Mouse (Mus musculus) cerebellum, adult 9-11 months (tissue): ENCODE results near the gene Tkt.

Experiments used
- DNase-seq: peaks from one replicate; pipeline ENCODE4 v3.0.0; 2022

Gene Tkt

GRCm38 (mm10) chr14:30586780-30587461 is 38.8 kb downstream of the Tkt start:
- DNase-seq, result no peak

GRCm38 (mm10) chr14:30590041-30590645 is 42.0 kb downstream of the Tkt start:
- no peak for DNase-seq

GRCm38 (mm10) chr14:30590918-30591317 is 42.8 kb downstream of the Tkt start:
- DNase-seq, result no peak

- peak; percentile 51 for DNase-seq
Observed at GRCm38 (mm10) chr14:30591417-30591816, 43.3 kb downstream of the Tkt start.

- peak; percentile 66 for DNase-seq
Observed at GRCm38 (mm10) chr14:30593279-30594091, 45.3 kb downstream of the Tkt start.

- DNase-seq, result no peak
Observed at GRCm38 (mm10) chr14:30594092-30594695, 46.0 kb downstream of the Tkt start.

- no peak for DNase-seq
Observed at GRCm38 (mm10) chr14:30595576-30596313, 47.6 kb downstream of the Tkt start.

GRCm38 (mm10) chr14:30596407-30596806 is 48.2 kb downstream of the Tkt start:
- DNase-seq, result no peak

- DNase-seq, result no peak
Observed at GRCm38 (mm10) chr14:30597142-30597541, 49.0 kb downstream of the Tkt start.

- DNase-seq, result no peak
Observed at GRCm38 (mm10) chr14:30606817-30607216, 58.7 kb downstream of the Tkt start.

GRCm38 (mm10) chr14:30607696-30608095 is 59.5 kb downstream of the Tkt start:
- DNase-seq, result no peak

GRCm38 (mm10) chr14:30608176-30608575 is 60.0 kb downstream of the Tkt start:
- DNase-seq, result peak; percentile 31

- DNase-seq, result no peak
Observed at GRCm38 (mm10) chr14:30609499-30609898, 61.3 kb downstream of the Tkt start.

- no peak for DNase-seq
Observed at GRCm38 (mm10) chr14:30610304-30610703, 62.1 kb downstream of the Tkt start.

- no peak for DNase-seq
Observed at GRCm38 (mm10) chr14:30610940-30611339, 62.8 kb downstream of the Tkt start.

- DNase-seq, result peak; percentile 47
Observed at GRCm38 (mm10) chr14:30612523-30612922, 64.4 kb downstream of the Tkt start.

- no peak for DNase-seq
Observed at GRCm38 (mm10) chr14:30612962-30613715, 65.0 kb downstream of the Tkt start.

GRCm38 (mm10) chr14:30616751-30617150 is 68.6 kb downstream of the Tkt start:
- DNase-seq, result no peak

- no peak for DNase-seq
Observed at GRCm38 (mm10) chr14:30618746-30619275, 70.7 kb downstream of the Tkt start.

- DNase-seq, result peak; percentile 61
Observed at GRCm38 (mm10) chr14:30619982-30620578, 71.9 kb downstream of the Tkt start.

- DNase-seq, result peak; percentile 36
Observed at GRCm38 (mm10) chr14:30622130-30622529, 74.0 kb downstream of the Tkt start.
